Mouse (Mus musculus): Measurements from ENCODE around the gene Pfdn2.

GRCm38 (mm10) chr1:171344715-171345114, 755 bp upstream of the Pfdn2 start:
- TF ChIP-seq CTCF (IDR thresholded peaks at IDR 0.05; ENCODE audit: low read depth) (no peak), EP300 (IDR thresholded peaks at IDR 0.05; ENCODE audit: low read depth) (no peak)
